Mouse (Mus musculus) ES-Bruce4 (cell line): ENCODE measurements around the gene Atp23.

Source experiments
- CTCF ChIP-seq: IDR thresholded peaks from one replicate; pipeline ENCODE4 v1.8.1; 2011; ENCODE audit warnings: low read depth, low read length
- EP300 ChIP-seq: IDR thresholded peaks from 2 replicates; pipeline ENCODE4 v1.6.1; 2011; ENCODE audit warnings: low read depth, low read length; ENCODE audit not compliant: insufficient read depth

DNA sequence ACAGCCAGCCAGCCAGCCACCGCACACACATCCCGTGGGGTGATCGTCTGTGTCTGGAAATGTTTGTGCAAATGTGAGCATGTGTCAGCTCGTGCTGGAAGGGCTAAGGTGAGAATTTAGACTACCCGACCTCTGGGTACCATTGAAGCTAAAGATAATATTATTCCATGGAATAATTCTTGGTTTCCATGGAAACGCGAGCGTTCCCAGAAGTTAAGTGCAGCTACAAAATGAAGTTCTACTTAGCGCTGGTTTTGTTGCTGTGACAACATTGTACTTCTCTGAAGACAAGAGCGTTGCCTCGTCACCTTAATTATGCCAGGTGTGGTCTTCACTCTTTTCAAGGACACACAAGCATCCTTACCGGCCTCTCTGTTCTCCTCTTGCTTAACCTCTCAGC lies 39.0 kb downstream of the Atp23 start:
- no peak for TF ChIP-seq CTCF
- TF ChIP-seq EP300, result no peak
